Mouse (Mus musculus) testis, adult 2 months (tissue): Measurements from ENCODE around the gene Siglecg. TPM values are rescaled to one million over a fixed set of nuclear protein-coding genes. Genes with fewer than 3 reads are reported as not detected.

ENCODE experiments used
- H3K27ac ChIP-seq: fragments of 200-500 bp; 2 replicates; pipeline ENCODE4 v1.5.1; 2012; ENCODE audit warnings: low read depth, low read length; ENCODE audit not compliant: control insufficient read depth, insufficient read depth
- H3K27me3 ChIP-seq: fragments of 200-500 bp; 2 replicates; pipeline ENCODE4 v1.6.1; 2012; ENCODE audit warnings: mild to moderate bottlenecking, low read length, moderate library complexity; ENCODE audit not compliant: control insufficient read depth, insufficient read depth
- H3K36me3 ChIP-seq: fragments of 200-500 bp; 2 replicates; pipeline ENCODE4 v1.6.1; 2012; ENCODE audit warnings: mild to moderate bottlenecking, low read length; ENCODE audit not compliant: control insufficient read depth, insufficient read depth
- H3K4me1 ChIP-seq: fragments of 200-500 bp; 2 replicates; pipeline ENCODE4 v1.6.1; 2012; ENCODE audit warnings: low read length; ENCODE audit not compliant: control insufficient read depth, insufficient read depth
- H3K4me3 ChIP-seq: fragments of 200-500 bp; 2 replicates; pipeline ENCODE4 v1.5.1; 2012; ENCODE audit warnings: low read depth, mild to moderate bottlenecking, low read length, moderate library complexity, mixed read lengths; ENCODE audit not compliant: control insufficient read depth
- CTCF ChIP-seq: fragments of 200-500 bp; IDR thresholded peaks from 2 replicates; pipeline ENCODE4 v1.5.1; 2012; ENCODE audit warnings: low read depth, mild to moderate bottlenecking, inconsistent platforms, low read length, moderate library complexity; ENCODE audit not compliant: control insufficient read depth, insufficient read depth, insufficient replicate concordance
- POLR2A ChIP-seq: fragments of 200-500 bp; IDR thresholded peaks from 2 replicates; pipeline ENCODE4 v1.6.1; 2012; ENCODE audit warnings: low read depth, mild to moderate bottlenecking, inconsistent platforms, low read length, moderate library complexity; ENCODE audit not compliant: control insufficient read depth
- polyA plus RNA-seq: library from polyadenylated mRNA; depleted of rRNA; stranded (reverse); fragments of >200 nt; gene quantifications from 2 replicates; pipeline ENCODE4 v1.2.3, GENCODE M21; 2012; rRNA removed

Gene Siglecg
- 0.05 and 0.06 TPM in 2 replicates for polyA plus RNA-seq

DNA sequence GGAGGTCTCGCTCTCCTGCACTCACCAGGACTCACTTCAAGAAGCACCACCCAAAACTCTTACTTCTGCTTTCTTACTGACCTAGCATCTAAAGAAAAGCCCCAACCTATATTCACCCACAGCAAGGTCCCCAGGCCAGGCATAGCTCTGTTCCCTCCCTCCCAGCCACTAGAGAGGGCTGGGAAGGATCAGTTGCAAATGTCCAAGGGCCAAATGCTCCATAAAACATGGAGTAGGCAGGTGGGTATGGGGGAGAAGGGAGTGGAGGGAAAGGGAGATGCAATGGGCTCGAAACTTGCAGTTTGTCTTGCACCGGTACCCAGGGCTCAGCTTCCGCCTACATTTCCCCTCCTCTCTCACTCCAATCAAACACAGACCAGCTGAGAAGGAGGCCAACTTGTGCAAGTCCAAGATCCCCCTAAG is at the start of gene Siglecg:
Gene Siglecg (plus strand): TSS at position 74 of the 423 bp plus-strand sequence.
- TF ChIP-seq POLR2A (no peak), CTCF (no peak)
- Histone ChIP-seq H3K4me3 (no peak within 1 kb of the TSS), H3K36me3 (no peaks in the 10 kb centered on the region), H3K27ac (no peak within 1 kb of the TSS), H3K4me1 (no peaks in the 10 kb centered on the region; the same call in 1 of the 2 replicates), H3K27me3 (no peaks in the 10 kb centered on the region)

DNA sequence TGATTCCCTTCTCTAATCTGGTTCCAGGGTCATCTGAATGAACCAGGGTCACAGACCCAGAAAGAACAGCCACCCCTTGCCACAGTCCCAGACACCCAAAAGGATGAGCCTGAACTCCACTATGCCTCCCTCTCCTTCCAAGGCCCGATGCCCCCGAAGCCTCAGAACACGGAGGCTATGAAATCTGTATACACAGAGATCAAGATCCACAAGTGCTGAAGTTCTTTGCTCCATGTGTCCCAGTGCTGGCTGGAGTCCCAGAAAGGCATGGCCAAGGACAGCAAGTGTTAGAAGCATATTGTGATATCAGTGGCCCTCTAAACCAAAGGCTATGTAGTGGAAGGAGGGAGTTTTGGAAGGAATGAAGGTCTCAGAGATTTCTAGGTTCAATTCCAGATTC is 49.4 kb upstream of the Siglecg start:
- TF ChIP-seq POLR2A (no peak), CTCF (no peak)
- Histone ChIP-seq H3K27ac (no peak overlapping the region), H3K4me1 (peaks cover 4% of the 10 kb centered on the region), H3K4me3 (no peak overlapping the region), H3K36me3 (no peaks in the 10 kb centered on the region), H3K27me3 (no peaks in the 10 kb centered on the region)

DNA sequence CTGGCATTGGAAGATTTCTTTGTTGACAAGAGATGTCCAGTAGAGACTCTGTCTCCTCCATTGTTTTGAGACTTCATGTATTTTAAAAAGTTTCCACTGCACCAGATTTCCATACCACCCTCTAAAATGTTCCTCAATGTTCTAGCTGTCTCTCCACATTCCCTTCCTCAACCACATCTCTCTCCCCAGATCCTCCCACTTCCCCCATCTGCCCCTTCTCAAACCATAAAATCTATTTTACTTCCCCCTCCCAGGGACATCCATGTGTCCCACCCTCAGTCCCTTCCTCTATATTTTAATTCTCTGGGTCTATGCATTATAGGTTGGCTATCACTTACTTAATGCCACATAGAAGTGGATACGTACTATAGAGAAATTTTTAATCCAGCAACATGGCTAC is 46.6 kb upstream of the Siglecg start:
- Histone ChIP-seq H3K4me1 (no peaks in the 10 kb centered on the region), H3K4me3 (no peak overlapping the region), H3K36me3 (no peaks in the 10 kb centered on the region), H3K27me3 (no peaks in the 10 kb centered on the region), H3K27ac (no peak overlapping the region)
- TF ChIP-seq CTCF (no peak), POLR2A (no peak)

DNA sequence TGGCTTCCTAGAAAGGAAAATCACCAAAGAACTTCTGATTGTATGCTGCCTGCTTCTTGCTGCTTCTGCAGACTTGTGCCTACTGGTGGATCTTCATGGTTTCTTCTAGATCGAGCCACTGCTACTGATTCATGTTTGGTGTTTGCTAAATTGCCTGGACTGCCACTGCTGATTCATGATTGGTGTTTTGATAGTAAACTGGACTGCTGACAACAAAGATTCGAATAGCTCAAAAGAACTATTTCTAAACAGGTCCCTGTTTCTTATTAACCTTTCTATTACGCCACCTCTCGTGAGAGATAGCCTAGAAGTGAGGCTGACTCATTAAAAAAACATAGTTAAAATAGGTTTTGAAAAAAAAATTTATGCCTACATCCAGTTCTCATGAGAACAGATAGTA is 46.0 kb upstream of the Siglecg start:
- no peaks in the 10 kb centered on the region for H3K4me1 ChIP-seq
- TF ChIP-seq CTCF (no peak), POLR2A (no peak)
- no peak overlapping the region for H3K27ac ChIP-seq
- no peaks in the 10 kb centered on the region for H3K27me3 ChIP-seq
- no peaks in the 10 kb centered on the region for H3K36me3 ChIP-seq
- H3K4me3 ChIP-seq = no peak overlapping the region

DNA sequence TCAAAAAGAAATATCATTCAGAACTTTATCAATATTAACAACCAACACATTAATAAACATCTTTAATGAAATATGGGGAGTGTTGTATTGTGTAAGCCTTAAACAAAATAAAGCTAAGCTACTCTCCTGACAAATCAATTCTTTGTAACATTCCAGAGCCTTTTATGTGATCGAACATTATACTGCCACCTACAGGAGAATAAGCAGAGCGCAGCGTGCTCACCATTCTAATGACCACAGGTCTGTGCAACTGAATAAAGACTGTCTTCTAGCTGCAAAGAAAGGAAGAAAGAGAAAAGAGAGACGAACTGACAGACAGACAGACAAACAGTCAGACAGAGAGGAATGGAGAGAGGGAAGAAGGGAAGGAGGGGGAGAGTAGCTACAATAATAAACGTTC is 29.8 kb upstream of the Siglecg start:
- H3K27me3 ChIP-seq = no peaks in the 10 kb centered on the region
- H3K4me1 ChIP-seq = no peaks in the 10 kb centered on the region
- no peak overlapping the region for H3K4me3 ChIP-seq
- no peak for TF ChIP-seq POLR2A
- TF ChIP-seq CTCF = no peak
- no peaks in the 10 kb centered on the region for H3K36me3 ChIP-seq
- no peak overlapping the region for H3K27ac ChIP-seq

DNA sequence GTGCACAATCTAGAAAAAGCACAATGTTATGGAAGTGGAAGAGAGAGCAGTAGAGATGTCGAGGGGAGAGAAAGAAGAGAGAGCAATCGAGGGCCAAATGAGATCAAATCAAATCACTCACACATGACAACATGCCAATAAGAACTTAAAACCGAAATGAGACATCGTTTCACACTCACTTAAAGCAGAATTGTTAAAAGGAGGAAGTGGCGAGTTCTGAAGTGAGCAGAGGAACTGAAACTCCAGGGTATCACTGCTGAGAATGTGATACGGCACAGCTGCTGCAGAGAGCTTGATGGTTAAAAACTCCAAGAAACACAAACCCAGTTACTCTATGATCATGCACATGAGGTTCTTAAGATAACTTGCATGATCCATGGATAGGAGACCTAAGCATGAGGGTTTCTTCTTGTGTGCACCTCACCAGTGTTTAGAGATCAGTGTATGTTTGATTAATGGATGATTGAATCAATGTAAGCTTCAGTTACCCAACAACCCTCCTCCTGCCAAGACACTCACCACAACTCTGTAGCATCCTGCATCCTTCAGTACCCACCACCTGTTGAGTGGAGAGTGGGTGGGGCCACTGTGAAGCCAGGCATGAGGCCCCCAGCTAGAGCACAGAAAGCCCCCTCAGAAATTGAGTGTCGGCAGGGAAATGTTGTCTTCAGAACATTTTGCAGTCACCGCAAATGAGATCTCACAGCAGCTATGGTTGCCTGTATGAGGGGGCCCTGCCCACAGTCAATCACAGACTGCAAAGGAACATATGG is 15.5 kb upstream of the Siglecg start:
- TF ChIP-seq POLR2A (no peak), CTCF (no peak)
- no peaks in the 10 kb centered on the region for H3K36me3 ChIP-seq
- H3K4me3 ChIP-seq = no peak overlapping the region
- no peaks in the 10 kb centered on the region for H3K27me3 ChIP-seq
- no peak overlapping the region for H3K27ac ChIP-seq
- H3K4me1 ChIP-seq = no peaks in the 10 kb centered on the region

DNA sequence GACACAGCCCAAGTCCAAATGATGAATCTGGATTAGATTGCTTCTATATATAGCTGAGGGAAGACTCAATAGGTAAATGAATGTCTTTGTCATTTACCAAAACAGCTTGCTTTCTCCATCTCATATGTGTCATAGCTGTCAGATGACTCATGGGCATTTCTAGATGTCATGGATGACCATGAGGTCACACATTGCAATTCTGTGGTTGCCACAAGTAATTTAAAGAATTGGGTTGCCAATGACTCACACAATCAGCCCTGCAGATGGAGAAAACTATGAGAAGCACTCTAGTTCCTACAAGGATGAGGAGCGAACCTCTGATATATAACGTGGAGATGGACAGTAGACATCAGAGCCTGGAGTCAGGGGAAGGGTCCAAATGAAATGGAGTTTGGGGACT is 8.5 kb upstream of the Siglecg start:
- H3K27ac ChIP-seq = no peak overlapping the region
- H3K36me3 ChIP-seq = no peaks in the 10 kb centered on the region
- no peak overlapping the region for H3K4me3 ChIP-seq
- TF ChIP-seq POLR2A (no peak), CTCF (no peak)
- no peaks in the 10 kb centered on the region for H3K27me3 ChIP-seq
- no peaks in the 10 kb centered on the region for H3K4me1 ChIP-seq

DNA sequence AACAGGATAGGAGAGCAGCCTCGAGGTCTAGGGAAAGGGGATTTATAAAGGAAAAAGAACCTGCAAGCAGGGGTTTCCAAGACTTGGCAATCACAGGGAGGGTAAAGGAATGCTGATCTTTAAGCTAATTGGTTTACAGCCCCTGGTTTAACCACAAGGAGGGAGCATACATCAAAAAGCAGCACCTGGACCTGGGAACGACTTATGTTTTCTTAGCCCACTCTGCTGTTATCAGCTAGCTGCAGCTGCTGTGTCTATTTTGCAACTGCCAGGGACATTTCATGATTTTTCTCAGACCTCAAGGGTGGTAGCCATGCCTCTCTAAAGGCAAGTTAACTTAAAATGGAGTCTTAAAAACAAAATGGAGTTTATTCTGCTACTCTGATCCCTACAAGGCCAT is 5.3 kb upstream of the Siglecg start:
- Histone ChIP-seq H3K36me3 (no peaks in the 10 kb centered on the region), H3K27me3 (no peaks in the 10 kb centered on the region), H3K4me1 (no peaks in the 10 kb centered on the region), H3K27ac (no peak overlapping the region), H3K4me3 (no peak overlapping the region)
- TF ChIP-seq POLR2A = no peak
- TF ChIP-seq CTCF = no peak
